Mouse (Mus musculus): ENCODE measurements around the gene Bglap.

Gene Bglap

DNA sequence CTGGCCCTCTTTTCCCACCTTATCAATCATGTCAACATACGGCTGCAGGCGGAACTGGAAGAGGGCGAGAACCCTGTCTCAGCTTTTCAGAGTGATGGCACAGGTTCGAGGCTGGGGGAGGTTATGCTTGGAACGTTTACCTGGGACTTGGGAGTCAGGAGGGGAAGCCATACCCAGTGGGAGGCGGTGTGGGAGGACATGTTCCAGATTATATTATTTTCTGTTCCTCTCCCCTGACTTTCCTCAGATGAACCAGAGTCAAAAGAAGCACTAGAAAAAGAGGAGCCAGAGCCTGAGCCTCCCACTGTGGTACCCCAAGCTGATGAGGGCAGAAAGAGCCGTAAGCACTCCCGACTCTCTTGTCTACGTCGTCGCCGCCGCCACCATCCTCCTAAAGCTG is 33.5 kb downstream of the Bglap start:
- no peak for DNase-seq (ENCODE audit: low spot score)

DNA sequence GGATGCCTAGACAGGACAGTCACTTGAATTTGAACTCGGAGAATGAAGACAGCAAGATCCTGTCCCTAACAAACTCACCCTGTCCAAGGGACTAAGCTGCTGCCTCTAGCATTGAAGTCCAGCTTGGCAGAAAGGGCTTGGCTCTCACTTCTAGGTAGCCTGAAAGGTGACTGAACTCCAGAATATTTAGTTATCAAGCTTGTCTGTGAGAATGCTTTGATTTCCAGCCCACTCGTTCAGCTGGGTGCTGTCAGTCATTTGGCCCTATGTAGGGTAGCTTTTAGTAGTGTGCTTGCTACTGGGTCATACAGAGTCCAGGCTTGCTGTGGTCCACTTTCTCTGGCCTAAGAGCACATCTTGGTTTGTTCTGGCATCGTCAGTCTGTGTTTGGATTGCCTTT is 45.3 kb downstream of the Bglap start:
- DNase-seq (ENCODE audit: low spot score) = no peak

- DNase-seq (ENCODE audit: low spot score) = peak; percentile 68
Measured at GRCm38 (mm10) chr3:88338316-88338715, 45.9 kb downstream of the Bglap start.

- peak; percentile 60 for DNase-seq (ENCODE audit: low spot score)
Measured at GRCm38 (mm10) chr3:88337367-88338020, 46.8 kb downstream of the Bglap start.

DNA sequence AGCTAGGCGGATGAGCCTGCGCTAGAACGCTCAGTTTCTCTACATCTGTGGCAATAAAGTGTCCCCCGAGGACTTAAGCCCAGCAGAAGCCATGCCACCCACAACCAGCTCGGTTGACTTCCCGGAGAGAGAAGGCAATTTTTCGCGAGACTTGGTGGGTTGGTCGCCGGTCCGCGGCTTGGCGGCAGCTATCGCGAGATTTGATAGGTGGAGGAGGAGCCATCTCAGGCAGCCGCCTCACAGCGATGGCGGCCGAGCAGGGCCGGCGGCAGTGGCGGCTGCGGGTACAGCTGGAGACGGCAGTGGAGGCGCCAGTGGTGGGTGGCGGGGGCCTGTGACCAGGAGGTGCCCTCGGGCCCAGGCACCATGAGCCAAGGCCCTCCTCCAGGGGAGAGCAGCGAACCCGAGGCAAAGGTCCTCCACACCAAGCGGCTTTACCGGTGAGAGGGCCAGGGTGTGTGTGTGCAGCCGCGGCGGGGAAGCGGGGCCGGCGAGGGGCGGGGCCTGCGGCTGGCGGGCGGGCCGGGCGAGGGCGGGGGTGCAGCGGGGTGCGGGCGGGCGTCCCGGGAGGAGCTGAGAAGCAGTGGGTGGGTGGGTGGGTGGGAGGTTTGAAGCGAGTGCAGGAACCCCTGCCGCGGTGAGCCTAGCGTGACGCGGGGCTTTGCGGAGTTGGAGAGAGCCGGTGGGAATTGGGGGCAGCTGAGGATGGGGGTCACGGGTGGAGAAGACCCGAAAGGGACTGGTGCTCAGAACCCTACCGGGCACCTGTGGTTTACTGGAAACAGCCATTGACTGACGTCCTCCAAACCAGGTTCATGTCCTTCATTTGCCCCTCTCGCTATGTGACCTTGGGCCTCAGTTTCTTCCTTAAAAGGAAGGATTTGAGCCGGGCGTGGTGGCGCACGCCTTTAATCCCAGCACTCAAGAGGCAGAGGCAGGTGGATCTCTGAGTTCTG is 47.9 kb downstream of the Bglap start, which contains the start of the genes Tmem79 and Smg5:
Tmem79 (minus strand) TSS at position 91 of the 956 bp plus-strand sequence.
Smg5 (plus strand) TSS at position 203 of the 956 bp plus-strand sequence.
- DNase-seq (ENCODE audit: low spot score) = peak; percentile 93

GRCm38 (mm10) chr3:88335436-88336053 is 48.7 kb downstream of the Bglap start:
- no peak for DNase-seq (ENCODE audit: low spot score)

GRCm38 (mm10) chr3:88334902-88335435 is 49.3 kb downstream of the Bglap start:
- DNase-seq (ENCODE audit: low spot score) = peak; percentile 42

GRCm38 (mm10) chr3:88334029-88334658 is 50.1 kb downstream of the Bglap start:
- DNase-seq (ENCODE audit: low spot score) = peak; percentile 49
